Mouse (Mus musculus): ENCODE data around the gene Nxph3.
"Not testable (repeated sequence)": the region's sequence is repeated elsewhere in the genome, so short reads cannot be mapped to it uniquely, and the experiment has no call there.

The Nxph3 gene

GRCm38 (mm10) chr11:95517162-95517561 lies 2.8 kb upstream of the Nxph3 start:
- no peak for DNase-seq (ENCODE audit: low spot score)

- DNase-seq (ENCODE audit: low spot score): no peak
Measured at GRCm38 (mm10) chr11:95516491-95516911, 2.1 kb upstream of the Nxph3 start.

GRCm38 (mm10) chr11:95515376-95516323 lies 1.3 kb upstream of the Nxph3 start:
- DNase-seq (ENCODE audit: low spot score): no peak

- peak; percentile 26 for DNase-seq (ENCODE audit: low spot score)
Measured at GRCm38 (mm10) chr11:95513461-95514297, 691 bp downstream of the Nxph3 start.

GRCm38 (mm10) chr11:95512383-95512782 lies 2.0 kb downstream of the Nxph3 start:
- DNase-seq (ENCODE audit: low spot score): no peak

GRCm38 (mm10) chr11:95511919-95512318 lies 2.5 kb downstream of the Nxph3 start:
- no peak for DNase-seq (ENCODE audit: low spot score)

GRCm38 (mm10) chr11:95510631-95511030 lies 3.7 kb downstream of the Nxph3 start:
- DNase-seq (ENCODE audit: low spot score): no peak

- peak; percentile 42 for DNase-seq (ENCODE audit: low spot score)
Measured at GRCm38 (mm10) chr11:95509126-95509717, 5.1 kb downstream of the Nxph3 start.

GRCm38 (mm10) chr11:95508211-95508926 lies 6.0 kb downstream of the Nxph3 start:
- DNase-seq (ENCODE audit: low spot score): peak; percentile 13

- DNase-seq (ENCODE audit: low spot score): no peak
Measured at GRCm38 (mm10) chr11:95507785-95508184, 6.6 kb downstream of the Nxph3 start.

- peak; percentile 31 for DNase-seq (ENCODE audit: low spot score)
Measured at GRCm38 (mm10) chr11:95507041-95507716, 7.2 kb downstream of the Nxph3 start.

GRCm38 (mm10) chr11:95504271-95504731 lies 10.1 kb downstream of the Nxph3 start:
- peak; percentile 73 for DNase-seq (ENCODE audit: low spot score)

- peak; percentile 27 for DNase-seq (ENCODE audit: low spot score)
Measured at GRCm38 (mm10) chr11:95503581-95504180, 10.7 kb downstream of the Nxph3 start.

- DNase-seq (ENCODE audit: low spot score): not testable (repeated sequence)
Measured at GRCm38 (mm10) chr11:95501826-95502225, 12.5 kb downstream of the Nxph3 start.

GRCm38 (mm10) chr11:95500836-95501235 lies 13.5 kb downstream of the Nxph3 start:
- DNase-seq (ENCODE audit: low spot score): no peak

- no peak for DNase-seq (ENCODE audit: low spot score)
Measured at GRCm38 (mm10) chr11:95500412-95500811, 14.0 kb downstream of the Nxph3 start.

- no peak for DNase-seq (ENCODE audit: low spot score)
Measured at GRCm38 (mm10) chr11:95497921-95498320, 16.4 kb downstream of the Nxph3 start.

- no peak for DNase-seq (ENCODE audit: low spot score)
Measured at GRCm38 (mm10) chr11:95495883-95496282, 18.5 kb downstream of the Nxph3 start.

GRCm38 (mm10) chr11:95494374-95494773 lies 20.0 kb downstream of the Nxph3 start:
- DNase-seq (ENCODE audit: low spot score): no peak

GRCm38 (mm10) chr11:95493950-95494349 lies 20.4 kb downstream of the Nxph3 start:
- DNase-seq (ENCODE audit: low spot score): no peak

Measured in MN1 (cell line).